Mouse (Mus musculus): ENCODE data around the gene Gm42715. TPM values are rescaled to one million over a fixed set of nuclear protein-coding genes. Genes with fewer than 3 reads are reported as not detected.

Gene Gm42715
- total and polyA plus RNA-seq, 3 experiments, result 4.5 to 72.9 (median 23.1) TPM

GRCm38 (mm10) chr7:127596747-127597146 lies 77.4 kb downstream of the Gm42715 start:
- no peaks in the 10 kb centered on the region for H3K9me3 ChIP-seq (replicated peaks)
- no peak overlapping the region for H3K4me3 ChIP-seq (ENCODE audit: low read depth, low read length)
- ATAC-seq (ENCODE audit: extremely low read depth, insufficient number of reproducible peaks, low FRiP score, poor library complexity, severe bottlenecking) (no peak), DNase-seq (ENCODE audit: low spot score) (no peak)
- H3K4me1 ChIP-seq (ENCODE audit: insufficient read depth, low read depth, low read length), result peaks cover 7% of the 10 kb centered on the region
- TF ChIP-seq POLR2AphosphoS5 (IDR thresholded peaks at IDR 0.05; ENCODE audit: insufficient replicate concordance, low read depth, low read length) (no peak), GATA1 (IDR thresholded peaks at IDR 0.05; ENCODE audit: borderline replicate concordance, low read length) (no peak), GATA2 (IDR thresholded peaks at IDR 0.05; ENCODE audit: borderline replicate concordance, low read depth, low read length) (no peak), CTCF (IDR thresholded peaks at IDR 0.05; ENCODE audit: low read depth, low read length) (no peak), TAL1 (conservative IDR thresholded peaks at IDR 0.05; ENCODE audit: low read depth, low read length) (no peak)
- peaks cover 100% of the 10 kb centered on the region for H3K36me3 ChIP-seq (replicated peaks)
- H3K27me3 ChIP-seq (ENCODE audit: insufficient read depth, low read length), result no peaks in the 10 kb centered on the region

- Histone ChIP-seq H3K36me3 (replicated peaks) (peaks cover 97% of the 10 kb centered on the region), H3K9me3 (replicated peaks) (no peaks in the 10 kb centered on the region), H3K4me1 (ENCODE audit: insufficient read depth, low read depth, low read length) (no peaks in the 10 kb centered on the region; the same call in 1 of the 2 replicates), H3K27me3 (ENCODE audit: insufficient read depth, low read length) (no peaks in the 10 kb centered on the region), H3K4me3 (ENCODE audit: low read depth, low read length) (no peak overlapping the region)
- no peak for TF ChIP-seq GATA2 (IDR thresholded peaks at IDR 0.05; ENCODE audit: borderline replicate concordance, low read depth, low read length)
- TF ChIP-seq CTCF (IDR thresholded peaks at IDR 0.05; ENCODE audit: low read depth, low read length), result no peak
- TF ChIP-seq POLR2AphosphoS5 (IDR thresholded peaks at IDR 0.05; ENCODE audit: insufficient replicate concordance, low read depth, low read length), result no peak
- no peak for TF ChIP-seq GATA1 (IDR thresholded peaks at IDR 0.05; ENCODE audit: borderline replicate concordance, low read length)
- no peak for TF ChIP-seq TAL1 (conservative IDR thresholded peaks at IDR 0.05; ENCODE audit: low read depth, low read length)
- no peak for DNase-seq (ENCODE audit: low spot score)
- no peak for ATAC-seq (ENCODE audit: extremely low read depth, insufficient number of reproducible peaks, low FRiP score, poor library complexity, severe bottlenecking)
Observed at GRCm38 (mm10) chr7:127600612-127601011, 81.2 kb downstream of the Gm42715 start.

- TF ChIP-seq TAL1 (conservative IDR thresholded peaks at IDR 0.05; ENCODE audit: low read depth, low read length) (no peak), CTCF (IDR thresholded peaks at IDR 0.05; ENCODE audit: low read depth, low read length) (no peak), POLR2AphosphoS5 (IDR thresholded peaks at IDR 0.05; ENCODE audit: insufficient replicate concordance, low read depth, low read length) (no peak), GATA2 (IDR thresholded peaks at IDR 0.05; ENCODE audit: borderline replicate concordance, low read depth, low read length) (no peak), GATA1 (IDR thresholded peaks at IDR 0.05; ENCODE audit: borderline replicate concordance, low read length) (no peak)
- no peak overlapping the region for H3K4me3 ChIP-seq (ENCODE audit: low read depth, low read length)
Observed at GRCm38 (mm10) chr7:127601735-127602134, 82.4 kb downstream of the Gm42715 start.

GRCm38 (mm10) chr7:127602903-127603302 lies 83.5 kb downstream of the Gm42715 start:
- TF ChIP-seq CTCF (IDR thresholded peaks at IDR 0.05; ENCODE audit: low read depth, low read length) (no peak), TAL1 (conservative IDR thresholded peaks at IDR 0.05; ENCODE audit: low read depth, low read length) (no peak)
- H3K4me3 ChIP-seq (ENCODE audit: low read depth, low read length), result no peak overlapping the region
- H3K36me3 ChIP-seq (replicated peaks), result peaks cover 88% of the 10 kb centered on the region
- no peaks in the 10 kb centered on the region; the same call in 1 of the 2 replicates for H3K27me3 ChIP-seq (ENCODE audit: insufficient read depth, low read length)
- DNase-seq (ENCODE audit: low spot score) (no peak), ATAC-seq (ENCODE audit: extremely low read depth, insufficient number of reproducible peaks, low FRiP score, poor library complexity, severe bottlenecking) (no peak)
- H3K4me1 ChIP-seq (ENCODE audit: insufficient read depth, low read depth, low read length), result peaks cover 4% of the 10 kb centered on the region; the same call in 1 of the 2 replicates
- H3K9me3 ChIP-seq (replicated peaks), result no peaks in the 10 kb centered on the region

More at GRCm38 (mm10) chr7:127601735-127602134, 82.4 kb downstream of the Gm42715 start:
- no peaks in the 10 kb centered on the region for H3K27me3 ChIP-seq (ENCODE audit: insufficient read depth, low read length)
- DNase-seq (ENCODE audit: low spot score) (no peak), ATAC-seq (ENCODE audit: extremely low read depth, insufficient number of reproducible peaks, low FRiP score, poor library complexity, severe bottlenecking) (no peak)
- H3K4me1 ChIP-seq (ENCODE audit: insufficient read depth, low read depth, low read length), result no peaks in the 10 kb centered on the region; the same call in 1 of the 2 replicates
- H3K36me3 ChIP-seq (replicated peaks), result peaks cover 92% of the 10 kb centered on the region
- no peaks in the 10 kb centered on the region for H3K9me3 ChIP-seq (replicated peaks)

- Histone ChIP-seq H3K4me1 (ENCODE audit: insufficient read depth, low read depth, low read length) (peaks cover 4% of the 10 kb centered on the region; the same call in 1 of the 2 replicates), H3K27me3 (ENCODE audit: insufficient read depth, low read length) (peaks cover 5% of the 10 kb centered on the region; the same call in 1 of the 2 replicates), H3K4me3 (ENCODE audit: low read depth, low read length) (no peak overlapping the region), H3K36me3 (replicated peaks) (peaks cover 86% of the 10 kb centered on the region), H3K9me3 (replicated peaks) (no peaks in the 10 kb centered on the region)
- DNase-seq (ENCODE audit: low spot score) (no peak), ATAC-seq (ENCODE audit: extremely low read depth, insufficient number of reproducible peaks, low FRiP score, poor library complexity, severe bottlenecking) (no peak)
- no peak for TF ChIP-seq TAL1 (conservative IDR thresholded peaks at IDR 0.05; ENCODE audit: low read depth, low read length)
- TF ChIP-seq CTCF (IDR thresholded peaks at IDR 0.05; ENCODE audit: low read depth, low read length), result no peak
- TF ChIP-seq POLR2AphosphoS5 (IDR thresholded peaks at IDR 0.05; ENCODE audit: insufficient replicate concordance, low read depth, low read length), result no peak
- no peak for TF ChIP-seq GATA2 (IDR thresholded peaks at IDR 0.05; ENCODE audit: borderline replicate concordance, low read depth, low read length)
- no peak for TF ChIP-seq GATA1 (IDR thresholded peaks at IDR 0.05; ENCODE audit: borderline replicate concordance, low read length)
Observed at GRCm38 (mm10) chr7:127604256-127604655, 84.9 kb downstream of the Gm42715 start.

GRCm38 (mm10) chr7:127607150-127607549 lies 87.8 kb downstream of the Gm42715 start:
- peaks cover 4% of the 10 kb centered on the region; the same call in 1 of the 2 replicates for H3K4me1 ChIP-seq (ENCODE audit: insufficient read depth, low read depth, low read length)
- peaks cover 22% of the 10 kb centered on the region; the same call in 1 of the 2 replicates for H3K27me3 ChIP-seq (ENCODE audit: insufficient read depth, low read length)
- peaks cover 5% of the 10 kb centered on the region for H3K9me3 ChIP-seq (replicated peaks)
- no peak overlapping the region for H3K4me3 ChIP-seq (ENCODE audit: low read depth, low read length)
- no peak for ATAC-seq (ENCODE audit: extremely low read depth, insufficient number of reproducible peaks, low FRiP score, poor library complexity, severe bottlenecking)
- H3K36me3 ChIP-seq (replicated peaks), result peaks cover 84% of the 10 kb centered on the region
- TF ChIP-seq GATA1 (IDR thresholded peaks at IDR 0.05; ENCODE audit: borderline replicate concordance, low read length) (no peak), CTCF (IDR thresholded peaks at IDR 0.05; ENCODE audit: low read depth, low read length) (no peak), GATA2 (IDR thresholded peaks at IDR 0.05; ENCODE audit: borderline replicate concordance, low read depth, low read length) (no peak), TAL1 (conservative IDR thresholded peaks at IDR 0.05; ENCODE audit: low read depth, low read length) (no peak), POLR2AphosphoS5 (IDR thresholded peaks at IDR 0.05; ENCODE audit: insufficient replicate concordance, low read depth, low read length) (no peak)
- DNase-seq (ENCODE audit: low spot score), result no peak
